Mouse (Mus musculus): ENCODE measurements around the gene Mlec.
"Not testable (repeated sequence)": the region's sequence is repeated elsewhere in the genome, so short reads cannot be mapped to it uniquely, and the experiment has no call there.

The Mlec gene

GRCm38 (mm10) chr5:115179596-115179995 lies 21.6 kb upstream of the Mlec start:
- no peak for DNase-seq (ENCODE audit: low spot score in 2 of 2)

- DNase-seq (ENCODE audit: low spot score in 2 of 2) = no peak
Observed at GRCm38 (mm10) chr5:115177866-115178265, 19.9 kb upstream of the Mlec start.

- no peak for DNase-seq (ENCODE audit: low spot score in 2 of 2)
Observed at GRCm38 (mm10) chr5:115174554-115174953, 16.6 kb upstream of the Mlec start.

- DNase-seq (ENCODE audit: low spot score in 2 of 2) = no peak
Observed at GRCm38 (mm10) chr5:115170150-115170549, 12.2 kb upstream of the Mlec start.

GRCm38 (mm10) chr5:115168641-115169415 lies 10.8 kb upstream of the Mlec start:
- DNase-seq (ENCODE audit: low spot score in 2 of 2) = no peak

- DNase-seq (ENCODE audit: low spot score in 2 of 2) = no peak
Observed at GRCm38 (mm10) chr5:115167396-115167795, 9.4 kb upstream of the Mlec start.

GRCm38 (mm10) chr5:115166815-115167194 lies 8.8 kb upstream of the Mlec start:
- DNase-seq (ENCODE audit: low spot score in 2 of 2) = no peak

- DNase-seq (ENCODE audit: low spot score in 2 of 2) = no peak
Observed at GRCm38 (mm10) chr5:115165895-115166814, 8.2 kb upstream of the Mlec start.

- no peak for DNase-seq (ENCODE audit: low spot score in 2 of 2)
Observed at GRCm38 (mm10) chr5:115165351-115165750, 7.4 kb upstream of the Mlec start.

- DNase-seq (ENCODE audit: low spot score in 2 of 2) = not testable (repeated sequence)
Observed at GRCm38 (mm10) chr5:115164446-115164845, 6.5 kb upstream of the Mlec start.

GRCm38 (mm10) chr5:115163563-115163962 lies 5.6 kb upstream of the Mlec start:
- DNase-seq (ENCODE audit: low spot score in 2 of 2) = peak; percentile 36 to 67

- DNase-seq (ENCODE audit: low spot score in 2 of 2) = not testable (repeated sequence)
Observed at GRCm38 (mm10) chr5:115161940-115162279, 3.9 kb upstream of the Mlec start.

GRCm38 (mm10) chr5:115161064-115161939 lies 3.3 kb upstream of the Mlec start:
- DNase-seq (ENCODE audit: low spot score in 2 of 2) = no peak

GRCm38 (mm10) chr5:115160655-115161054 lies 2.7 kb upstream of the Mlec start:
- no peak for DNase-seq (ENCODE audit: low spot score in 2 of 2)

- DNase-seq (ENCODE audit: low spot score in 2 of 2) = no peak
Observed at GRCm38 (mm10) chr5:115159165-115159564, 1.2 kb upstream of the Mlec start.

GRCm38 (mm10) chr5:115156933-115157589 lies 918 bp downstream of the Mlec start:
- DNase-seq (ENCODE audit: low spot score in 2 of 2) = no peak

- DNase-seq (ENCODE audit: low spot score in 2 of 2) = no peak
Observed at GRCm38 (mm10) chr5:115156401-115156800, 1.6 kb downstream of the Mlec start.

GRCm38 (mm10) chr5:115155831-115156230 lies 2.1 kb downstream of the Mlec start:
- DNase-seq (ENCODE audit: low spot score in 2 of 2) = no peak

GRCm38 (mm10) chr5:115155156-115155631 lies 2.8 kb downstream of the Mlec start:
- DNase-seq (ENCODE audit: low spot score in 2 of 2) = no peak

- DNase-seq (ENCODE audit: low spot score in 2 of 2) = no peak
Observed at GRCm38 (mm10) chr5:115152132-115152956, 5.6 kb downstream of the Mlec start.

Data from frontal cortex, postnatal 25 days (tissue).